Mouse (Mus musculus) left cerebral cortex, postnatal 36 days (tissue): ENCODE measurements around the gene Col18a1. TPM values are rescaled to one million over a fixed set of nuclear protein-coding genes. Genes with fewer than 3 reads are reported as not detected.
A peak's percentile ranks its signal among the peaks of the same experiment; 100 is the strongest.

Source experiments
- DNase-seq, 2 experiments: peaks; one replicate each; pipeline ENCODE4 v3.0.0; 2021 to 2022; ENCODE audit warnings: low spot score in 2 of 2, mixed read lengths in 1 of 2
- intact Hi-C: fragments of 180-260 bp; cut with DNase I; formaldehyde crosslinking; loops from one replicate; pipeline ENCODE4 v1.15.1; 2025
- total RNA-seq, 2 experiments: library from RNA; stranded (reverse); gene quantifications; 2 replicates each; pipeline ENCODE4 v1.2.3; 2021

The Col18a1 gene
- total RNA-seq, 2 experiments from 2014 or later: 3.3 to 4.3 TPM

DNA sequence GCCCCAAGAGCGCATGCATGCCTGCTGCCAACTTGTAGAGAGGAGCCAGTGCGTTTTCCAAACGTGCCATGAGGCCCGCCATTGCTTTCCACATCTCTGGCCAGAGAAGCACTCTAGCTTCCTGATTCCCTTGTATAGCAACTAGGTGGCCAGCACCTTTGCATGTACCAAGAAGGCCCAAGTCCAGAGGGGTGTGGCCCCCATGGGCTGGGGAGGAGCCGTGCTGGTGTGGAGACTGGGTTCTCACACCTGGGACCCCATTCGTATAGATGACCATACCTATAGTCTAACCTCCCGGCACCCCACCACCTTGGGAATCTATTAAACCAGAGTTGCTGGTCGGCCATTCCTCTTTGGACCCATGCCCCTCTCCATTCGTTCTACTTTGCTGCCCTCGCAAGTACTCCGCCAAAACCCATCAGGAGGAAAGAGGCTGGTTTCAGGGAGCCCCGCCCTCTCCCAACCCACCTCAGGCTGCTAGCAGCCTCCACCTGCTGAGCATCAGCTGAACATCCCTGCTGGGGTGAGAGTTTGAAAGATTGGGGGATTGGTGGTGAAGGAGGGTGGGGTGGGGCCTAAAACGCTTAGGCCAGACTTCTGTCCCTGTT is 134.5 kb downstream of the Col18a1 start, which contains the start of gene Slc19a1:
Gene Slc19a1 (plus strand): TSS at position 474 of the 608 bp plus-strand sequence.
- no peak for DNase-seq
- intact Hi-C loops: loop anchor here (5.0 kb wide), 1 partner anchor 70 kb away; the partner anchor contains the start of gene Pcbp3

DNA sequence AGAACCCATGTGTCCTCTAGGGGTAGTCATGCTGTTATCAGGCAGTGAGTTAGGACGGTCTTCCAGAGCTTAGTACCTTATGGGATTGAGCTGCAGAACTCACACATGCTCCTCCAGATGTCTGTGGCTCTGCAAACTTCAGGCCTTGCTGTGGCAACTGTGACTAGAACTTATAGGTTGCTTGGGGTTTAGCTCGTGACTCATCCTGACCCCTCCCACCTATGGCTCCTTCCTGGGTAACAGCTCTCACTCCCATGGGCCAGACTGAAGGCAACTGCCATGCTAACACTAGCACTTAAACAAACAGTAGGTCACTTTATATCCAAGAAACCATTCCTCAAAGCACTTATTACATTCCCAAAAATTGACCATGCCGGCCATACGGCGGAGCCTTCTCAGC is 135.7 kb downstream of the Col18a1 start:
- intact Hi-C loops: loop anchor here (5.0 kb wide), 1 partner anchor 68 kb away; the partner anchor contains the start of gene Pcbp3
- no peak for DNase-seq

DNA sequence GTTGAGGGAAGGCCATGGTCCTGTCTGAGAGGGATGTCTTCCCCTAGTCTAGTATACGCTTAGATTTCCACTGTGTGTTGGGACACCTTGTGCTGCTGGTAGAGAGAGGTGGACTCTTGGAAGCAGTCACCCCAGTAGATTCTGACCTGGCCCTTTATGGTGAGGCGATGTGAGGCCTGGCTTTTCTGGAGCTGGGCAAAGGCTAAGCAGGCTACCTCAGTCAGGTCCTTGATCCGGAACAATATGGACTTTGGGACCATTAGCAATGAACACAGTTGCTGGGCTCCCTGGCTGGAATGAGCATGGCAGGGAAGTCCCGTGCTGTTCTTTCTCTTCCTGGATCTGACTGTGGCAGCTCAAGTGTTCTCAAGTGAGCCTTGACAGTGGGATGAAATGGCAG is 136.6 kb downstream of the Col18a1 start:
- DNase-seq: no peak
- intact Hi-C loops: loop anchor here (5.0 kb wide), 1 partner anchor 67 kb away; the partner anchor contains the start of gene Pcbp3

DNA sequence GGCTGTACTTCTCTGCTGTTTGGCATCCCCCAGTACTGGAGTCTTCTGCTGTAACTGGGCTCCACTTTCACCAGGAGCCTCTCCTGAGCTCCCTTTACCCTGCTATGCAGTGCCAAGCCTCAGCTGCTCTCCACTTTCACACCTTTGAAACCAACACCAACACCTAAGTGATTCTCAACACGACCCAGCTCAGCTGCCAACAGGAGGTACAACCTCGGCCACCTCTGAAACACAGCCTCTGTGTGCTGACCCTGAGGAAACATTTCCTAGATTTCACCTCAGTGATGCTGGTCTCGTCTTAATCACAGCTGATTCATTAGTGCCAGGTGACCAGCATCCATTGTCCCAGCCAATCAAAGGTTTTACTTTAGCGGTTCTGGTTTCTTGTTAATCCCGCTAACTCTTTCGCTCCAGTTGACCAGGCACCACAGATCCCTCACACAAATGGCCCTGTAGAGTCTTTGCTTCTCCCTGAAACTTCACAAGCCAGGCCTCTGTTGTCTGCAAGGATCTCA is 137.5 kb downstream of the Col18a1 start:
- intact Hi-C loops: no loop called here
- DNase-seq: no peak

DNA sequence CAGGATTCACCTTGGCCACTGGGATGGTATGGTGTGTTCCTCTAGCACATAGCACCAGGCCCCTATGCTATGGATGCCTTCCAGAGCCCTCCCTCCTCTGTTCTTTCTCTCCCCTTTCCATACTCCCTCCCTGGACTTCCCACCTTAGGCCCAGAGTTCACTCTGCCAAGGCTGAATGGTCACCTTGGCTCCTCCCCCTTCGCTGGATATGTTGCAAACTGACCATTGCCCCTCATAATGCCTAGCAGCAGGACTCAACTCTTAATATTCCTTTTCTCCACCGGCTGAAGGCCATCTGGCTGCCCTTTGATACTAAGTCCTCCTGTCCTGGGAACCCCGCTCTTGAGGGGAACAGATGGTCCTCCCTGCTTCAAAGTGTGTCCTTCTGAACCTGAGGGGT is 139.4 kb downstream of the Col18a1 start:
- intact Hi-C loops: no loop called here
- no peak for DNase-seq

DNA sequence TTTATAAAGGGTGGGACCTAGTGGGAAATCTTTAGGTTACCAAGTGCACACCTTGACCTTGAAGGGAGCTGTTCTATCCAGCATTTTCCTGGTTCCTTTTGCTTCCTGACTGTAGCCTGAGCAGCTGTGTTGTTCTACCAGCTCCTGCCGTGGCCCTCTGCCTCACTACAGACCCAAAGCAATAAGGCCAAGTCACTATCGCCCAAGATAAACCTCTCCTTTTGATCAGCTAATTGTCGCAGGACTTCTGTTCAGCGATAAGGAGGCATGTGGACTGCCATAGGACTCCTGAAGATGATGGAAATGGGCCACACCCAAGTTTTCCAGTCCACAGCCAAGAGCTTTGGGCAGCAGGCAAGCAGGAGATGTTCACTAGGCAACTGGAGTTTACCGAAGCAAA is 142.1 kb downstream of the Col18a1 start:
- DNase-seq: no peak
- intact Hi-C loops: no loop called here

DNA sequence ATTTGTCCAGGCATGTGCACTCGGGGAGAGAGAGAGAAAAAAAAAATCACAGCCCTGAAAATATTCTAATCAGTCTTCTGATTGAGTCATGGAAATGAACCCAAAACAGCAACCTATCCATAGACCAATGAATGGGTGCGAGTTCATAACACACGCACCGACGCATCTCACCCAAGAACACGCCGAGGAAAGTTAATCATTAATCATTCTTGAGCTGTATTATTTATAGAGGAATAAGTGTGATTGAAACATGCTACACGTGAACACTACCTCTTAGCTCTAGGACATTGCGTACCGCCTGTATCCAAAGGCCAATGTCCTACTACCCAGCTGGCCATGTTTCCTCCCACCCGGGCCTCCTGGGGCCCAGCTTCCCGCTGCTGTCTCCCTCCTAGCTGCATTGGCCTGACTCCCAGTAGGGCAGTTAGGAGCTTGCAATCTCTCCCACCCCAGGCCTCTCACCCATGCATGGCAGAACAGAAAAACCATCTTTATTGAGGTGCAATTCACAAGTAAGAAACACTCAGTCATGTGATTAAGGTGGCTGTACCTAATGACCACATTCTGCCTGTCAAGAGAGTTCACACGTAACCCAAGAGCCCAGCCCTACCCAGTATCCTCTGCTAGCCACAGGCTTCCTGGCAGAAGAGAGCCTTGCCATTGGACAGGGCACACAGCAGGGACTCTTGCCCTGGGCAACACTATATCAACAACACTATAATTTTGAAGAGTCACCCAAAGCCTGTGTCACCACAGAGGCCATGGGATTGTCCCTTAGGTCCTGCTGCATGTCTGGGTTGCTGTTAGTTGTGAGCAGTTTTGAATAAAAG is 143.8 kb downstream of the Col18a1 start:
- no peak for DNase-seq
- intact Hi-C loops: no loop called here

DNA sequence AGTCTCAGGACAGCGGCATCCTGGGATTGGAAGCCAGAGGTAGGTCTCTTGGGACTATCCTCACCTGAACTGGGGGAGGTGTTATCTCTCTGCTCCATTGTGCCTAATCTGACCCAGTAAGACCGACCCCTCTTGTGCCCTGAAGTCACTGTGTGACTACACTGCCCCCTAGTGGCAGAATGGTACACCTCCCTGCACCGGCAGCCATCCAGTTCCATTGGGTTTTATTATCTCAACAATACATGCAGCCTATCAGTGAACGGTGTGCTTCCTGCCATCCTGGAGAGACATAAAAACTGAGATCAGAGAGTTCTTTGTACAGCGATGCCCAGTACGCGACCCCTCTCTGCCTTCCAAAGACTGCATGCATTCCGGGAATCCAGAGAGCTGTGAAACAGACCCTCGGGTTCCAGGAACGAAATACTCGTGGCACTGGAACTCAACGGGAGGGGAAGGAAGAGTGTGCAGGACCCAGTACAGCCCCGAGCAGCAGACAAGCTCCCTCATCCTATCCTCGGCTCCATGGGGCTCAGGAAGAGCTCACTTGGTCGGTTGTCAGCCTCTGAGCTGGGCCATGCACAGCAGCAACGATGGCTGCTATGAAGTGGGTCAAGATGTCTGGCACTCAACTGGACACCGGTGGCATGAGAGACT is 144.8 kb downstream of the Col18a1 start:
- intact Hi-C loops: loop anchor here (1.0 kb wide), 1 partner anchor 186 kb away; no protein-coding TSS in a partner anchor
- DNase-seq: peak; percentile 63 to 67

DNA sequence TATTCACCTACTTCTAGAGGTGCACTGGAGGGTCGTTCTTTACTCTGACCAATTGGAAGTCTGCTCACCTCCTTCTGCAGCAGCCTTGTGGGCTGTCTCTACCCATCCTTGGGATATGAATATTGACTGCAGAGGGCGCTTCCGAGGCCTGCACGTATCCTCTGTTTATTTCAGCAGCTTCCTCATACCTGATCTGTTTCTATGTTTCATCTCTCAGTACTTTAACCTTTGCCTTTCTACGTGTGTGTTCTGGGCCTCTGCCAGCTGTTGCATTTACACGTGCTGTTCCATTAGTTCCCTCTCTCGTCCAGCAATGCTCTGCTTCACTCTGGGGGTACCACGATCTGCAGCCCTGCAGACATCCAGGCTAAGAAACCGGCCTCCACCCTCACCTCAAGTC is 148.7 kb downstream of the Col18a1 start:
- DNase-seq: no peak
- intact Hi-C loops: no loop called here

DNA sequence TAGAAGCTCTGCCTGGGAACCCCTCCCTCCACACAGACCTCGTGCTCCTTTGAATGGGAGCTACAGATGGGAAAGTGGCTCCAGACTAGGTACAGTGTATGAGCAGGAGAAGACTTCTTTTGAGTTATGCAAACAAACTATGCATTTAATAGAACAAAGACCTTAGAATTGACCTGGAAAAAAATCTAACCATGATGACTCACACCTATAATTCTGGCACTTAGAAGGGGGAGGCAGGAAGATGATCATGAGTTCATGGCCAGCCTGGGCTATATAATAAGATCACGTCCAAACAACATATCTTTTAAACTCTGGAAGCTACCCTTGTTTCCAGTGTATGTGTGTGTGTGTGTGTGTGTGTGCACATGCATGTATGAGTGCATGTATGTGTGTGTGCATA is 149.3 kb downstream of the Col18a1 start:
- intact Hi-C loops: no loop called here
- DNase-seq: no peak

DNA sequence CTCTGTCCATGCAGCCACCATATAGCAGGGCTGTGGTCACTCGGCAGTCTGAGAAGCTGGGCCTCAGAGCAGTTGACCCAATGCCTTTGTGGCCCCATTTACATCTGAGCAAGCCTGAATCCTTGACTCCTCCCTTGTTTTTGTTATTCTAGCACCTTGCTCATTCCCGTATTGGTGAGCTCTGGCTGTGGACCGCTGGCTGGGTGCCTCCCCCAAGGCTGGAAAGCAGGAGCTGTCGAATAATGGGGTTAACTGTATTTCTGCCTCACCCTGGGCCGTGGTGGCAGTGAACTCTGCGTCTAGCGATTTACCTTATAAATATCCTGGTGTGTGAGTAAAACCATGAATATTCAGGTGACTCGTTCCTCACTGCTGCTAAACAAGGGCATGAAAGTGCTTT is 149.8 kb downstream of the Col18a1 start:
- intact Hi-C loops: no loop called here
- no peak for DNase-seq

DNA sequence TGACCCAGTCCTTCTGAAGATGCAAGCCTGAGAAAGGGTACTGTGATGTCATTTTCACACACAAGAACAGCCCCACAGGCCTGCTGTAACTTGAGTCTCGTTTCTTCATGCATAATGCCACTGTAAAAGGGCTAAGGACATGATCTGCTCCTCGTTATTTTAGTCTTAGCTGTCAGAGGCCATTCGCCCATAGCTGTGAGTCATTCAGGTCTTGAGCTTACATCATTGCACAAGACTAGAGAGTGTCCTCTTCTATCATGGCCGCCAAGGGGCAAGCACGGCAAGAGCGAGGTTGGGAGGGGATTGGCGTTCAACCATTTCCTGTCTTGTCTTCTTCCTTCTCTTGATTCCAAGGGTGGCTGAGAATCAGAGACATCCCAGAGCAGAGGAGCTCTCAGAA is 150.3 kb downstream of the Col18a1 start:
- intact Hi-C loops: no loop called here
- no peak for DNase-seq

DNA sequence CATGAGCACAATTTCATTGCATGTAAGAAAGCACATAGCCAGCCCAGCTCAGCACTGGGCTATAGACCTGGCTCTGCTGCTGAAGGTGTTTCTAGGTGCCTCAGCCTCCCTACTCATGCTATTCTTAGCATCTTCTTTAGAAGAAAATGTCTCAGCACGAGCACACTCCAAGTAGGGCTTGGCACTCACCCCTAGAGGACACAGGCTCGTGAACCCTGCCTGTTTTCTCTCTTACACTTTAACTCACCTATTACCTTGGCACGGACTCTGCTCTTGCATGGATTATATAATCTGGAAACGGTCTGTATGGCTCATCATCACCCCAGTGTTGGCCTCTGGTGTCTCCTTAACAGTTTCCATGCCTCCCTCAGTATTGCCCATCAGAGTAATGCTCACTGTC is 154.7 kb downstream of the Col18a1 start:
- DNase-seq: no peak
- intact Hi-C loops: no loop called here

DNA sequence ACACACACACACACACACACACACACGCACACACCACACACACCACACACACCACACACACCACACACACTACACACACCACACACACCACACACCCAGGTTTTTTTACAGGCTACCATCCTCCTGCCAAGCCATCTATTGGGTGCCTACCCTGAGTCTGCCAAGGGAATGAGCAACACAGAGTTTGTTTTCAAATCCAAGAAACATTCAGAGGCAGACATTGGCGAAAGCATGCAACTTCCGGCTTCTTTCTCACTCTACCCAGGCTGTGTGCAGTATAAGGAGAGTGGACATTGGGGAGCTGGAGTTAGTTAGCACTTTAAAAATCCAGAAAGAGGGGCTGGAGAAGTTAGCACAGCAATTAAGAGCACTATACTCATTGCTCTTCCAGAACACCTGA is 157.7 kb downstream of the Col18a1 start:
- DNase-seq: no peak
- intact Hi-C loops: no loop called here

DNA sequence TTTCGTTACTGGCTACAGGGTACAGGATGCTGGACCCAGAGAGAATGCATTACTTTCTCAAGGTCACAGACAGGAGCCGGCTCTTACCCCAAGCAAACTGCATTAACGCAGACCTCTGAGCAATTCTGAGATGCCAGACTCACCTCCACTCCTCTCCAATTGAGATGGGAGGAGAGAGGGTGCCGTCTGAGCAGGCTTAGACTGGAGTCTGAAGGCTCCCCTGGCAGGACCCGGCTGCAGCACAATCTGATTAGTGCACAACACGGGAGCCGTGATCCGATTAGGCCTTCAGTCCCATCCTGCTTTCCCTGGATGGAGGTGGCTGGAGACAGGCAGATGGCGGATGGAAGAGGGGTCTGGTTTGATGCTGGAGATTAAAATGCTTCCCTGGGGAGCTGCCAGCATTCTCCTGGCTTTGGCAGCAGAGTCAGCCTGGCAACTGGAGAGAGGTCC is 158.2 kb downstream of the Col18a1 start:
- DNase-seq: peak in 1 of 2 experiments; percentile 28
- intact Hi-C loops: no loop called here

DNA sequence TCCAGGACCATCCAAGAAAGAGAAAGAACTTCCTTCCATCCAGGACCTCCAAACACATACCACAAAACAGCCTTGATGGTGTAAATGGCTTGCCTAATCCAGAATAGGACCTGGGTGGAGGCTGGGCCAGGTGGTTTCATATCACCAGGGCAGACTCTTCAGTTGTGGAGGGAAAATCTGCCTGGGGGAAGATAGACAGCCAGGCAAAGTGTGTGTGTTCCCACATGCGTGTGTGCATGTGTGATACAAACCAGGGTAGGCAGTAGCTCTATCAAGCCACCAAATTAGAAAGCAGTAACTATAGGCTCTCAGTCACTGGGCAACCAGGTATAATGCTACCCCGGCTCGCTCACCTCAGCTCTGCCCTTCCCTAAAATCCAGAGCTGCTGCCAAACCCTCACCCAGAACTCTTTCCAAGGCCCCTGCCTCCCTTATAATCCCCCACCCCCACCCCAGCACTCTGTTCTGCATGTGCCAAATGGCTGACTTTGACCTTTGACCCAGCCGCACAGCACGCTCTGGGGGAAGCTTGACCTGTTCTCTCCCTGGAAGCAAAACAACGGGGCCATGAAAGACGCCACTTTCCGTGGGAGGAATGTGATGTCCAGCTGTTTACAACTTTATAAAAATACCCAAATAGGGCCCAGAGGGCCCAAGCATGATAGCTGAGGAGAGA is 158.8 kb downstream of the Col18a1 start:
- intact Hi-C loops: no loop called here
- DNase-seq: no peak

DNA sequence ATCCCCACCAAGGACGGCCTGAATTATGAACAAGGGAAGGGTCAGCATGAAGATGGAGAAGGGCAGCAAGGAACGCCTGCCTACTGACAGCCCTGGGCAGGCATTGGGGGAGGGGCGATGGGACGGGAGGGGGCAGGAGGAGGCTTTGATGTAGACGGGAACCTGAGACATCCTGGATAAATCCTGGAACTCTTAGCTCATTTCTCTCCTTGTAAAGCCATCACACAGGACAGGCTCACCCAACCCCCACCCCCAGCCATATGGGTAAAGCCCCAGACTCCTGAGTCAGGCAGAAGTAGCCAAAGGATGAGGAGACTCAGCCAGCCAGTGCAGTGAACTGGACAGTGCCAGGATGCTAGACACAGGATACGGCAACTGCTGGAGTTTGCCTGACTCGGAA is 161.4 kb downstream of the Col18a1 start:
- intact Hi-C loops: no loop called here
- DNase-seq: no peak
